Mouse (Mus musculus): ENCODE measurements around the gene Smg6.

Smg6 gene

GRCm38 (mm10) chr11:74925577-74926387, at the start of gene Smg6, which contains the start of gene Srr:
TSS of gene Smg6 (plus strand) at chr11:74925823.
TSS of gene Srr (minus strand) at chr11:74925948.
- peak; percentile 98 for DNase-seq

GRCm38 (mm10) chr11:74876801-74877200, 48.8 kb upstream of the Smg6 start:
- peak; percentile 89 to 91 for DNase-seq

DNA sequence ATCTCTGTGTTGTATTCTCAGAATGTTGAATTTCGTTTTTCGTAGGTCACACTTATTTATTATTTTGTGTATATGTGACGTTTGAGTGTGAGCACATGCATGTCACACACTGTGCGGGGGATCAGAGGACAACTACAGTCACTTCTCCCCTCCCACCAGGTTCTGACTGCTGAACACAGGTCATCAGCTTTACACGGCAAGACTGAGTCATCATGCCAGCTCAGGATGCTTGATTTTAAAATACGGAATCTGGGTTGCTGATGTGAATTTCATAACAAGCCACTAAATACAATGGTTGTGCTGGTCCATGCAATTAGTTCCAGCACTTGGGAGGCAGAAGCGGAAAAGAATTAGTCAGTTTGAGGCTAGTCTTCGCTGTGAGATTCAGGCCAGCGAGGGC, 44.6 kb upstream of the Smg6 start:
- DNase-seq = no peak

- DNase-seq = no peak
Observed at GRCm38 (mm10) chr11:74881979-74882378, 43.6 kb upstream of the Smg6 start.

- peak; percentile 97 to 98 for DNase-seq
Observed at GRCm38 (mm10) chr11:74883098-74883497, 42.5 kb upstream of the Smg6 start.

- no peak for DNase-seq
Observed at GRCm38 (mm10) chr11:74894619-74895018, 31.0 kb upstream of the Smg6 start.

DNA sequence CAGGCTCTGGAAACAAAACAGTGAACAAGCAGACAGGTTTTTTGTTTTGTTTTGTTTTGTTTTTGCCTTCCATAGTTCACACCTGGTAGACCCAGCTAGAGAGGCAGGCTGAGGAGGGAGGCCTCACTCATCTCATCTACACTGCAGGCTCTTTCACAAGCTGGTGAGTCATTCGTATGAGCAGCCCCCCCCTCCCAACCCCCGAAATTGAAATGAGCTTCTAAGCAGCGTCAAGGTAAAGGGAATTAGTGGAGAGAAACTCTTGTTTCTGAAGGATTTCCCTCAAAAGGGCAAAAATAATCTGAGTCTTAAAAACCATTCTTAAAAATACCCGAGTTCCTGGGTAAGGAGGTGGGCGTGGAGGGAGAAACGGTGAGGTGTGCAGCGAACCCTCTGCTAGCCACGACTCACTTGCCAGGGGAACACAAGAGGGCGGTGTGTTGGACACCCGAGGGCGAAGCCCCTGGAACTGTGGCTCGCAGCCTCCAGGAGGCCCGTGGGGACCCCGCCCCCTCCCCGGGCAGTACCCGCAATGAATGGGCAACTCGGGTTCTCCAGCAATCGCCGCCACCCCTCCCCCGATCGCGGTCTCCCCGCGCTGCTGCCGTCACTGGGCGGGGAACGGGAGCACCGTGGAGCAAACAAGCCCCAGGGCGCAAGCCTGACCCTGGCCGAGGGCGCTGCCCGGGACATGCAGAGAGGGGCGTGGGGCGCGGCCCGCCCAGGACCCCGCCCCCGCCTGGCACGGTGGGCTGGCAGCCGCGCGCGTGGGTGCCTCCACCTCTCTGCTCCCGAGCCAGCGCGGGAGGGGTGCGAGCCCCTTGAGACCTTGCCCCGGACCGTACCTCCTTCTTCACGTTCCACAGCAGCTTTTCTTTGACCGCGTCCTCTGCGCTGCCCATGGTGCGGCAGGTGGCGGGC, 29.4 kb upstream of the Smg6 start:
- peak; percentile 66 to 72 for DNase-seq

DNA sequence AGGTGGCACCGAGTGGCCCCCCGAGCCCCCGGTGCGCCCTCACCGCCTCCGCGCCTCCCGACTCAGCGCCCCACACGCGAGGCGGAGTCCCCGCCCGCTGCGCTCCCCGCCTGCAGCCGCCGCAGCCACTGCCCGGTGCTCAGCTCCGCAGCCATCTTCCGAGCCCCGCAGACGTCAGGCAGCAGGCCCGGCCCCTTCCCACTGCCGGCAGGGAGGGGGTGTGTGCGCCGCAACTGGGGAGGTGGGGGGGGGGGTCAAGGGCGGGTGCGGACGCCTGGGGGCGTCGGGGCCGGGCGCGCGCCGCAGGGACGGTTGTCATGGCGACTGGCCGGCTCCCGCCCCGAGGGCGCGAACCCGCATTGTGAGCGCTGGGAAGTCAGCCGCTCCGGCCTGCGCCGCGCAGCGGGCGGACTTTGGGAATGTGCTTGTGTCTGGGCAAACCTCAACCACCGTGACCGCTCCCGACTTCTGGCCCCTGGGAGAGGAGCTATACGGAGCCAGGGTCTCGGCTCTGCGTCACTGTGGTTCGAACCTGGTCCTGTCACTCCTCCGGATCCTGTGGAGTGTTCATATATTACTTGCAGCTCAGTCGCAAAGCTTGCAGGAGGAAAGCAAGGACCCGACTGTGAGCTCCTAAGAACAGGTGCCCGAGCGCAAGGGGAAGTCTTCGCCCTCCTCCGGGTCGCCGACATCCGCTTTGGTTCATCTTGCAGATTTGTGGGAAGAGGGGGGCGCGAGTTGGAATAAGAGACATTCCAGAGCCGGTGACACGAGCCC, 28.5 kb upstream of the Smg6 start, which contains the start of gene Sgsm2:
Gene Sgsm2, minus strand, starts transcription at position 160 of the 777 bp plus-strand sequence.
- peak; percentile 73 to 74 for DNase-seq

DNA sequence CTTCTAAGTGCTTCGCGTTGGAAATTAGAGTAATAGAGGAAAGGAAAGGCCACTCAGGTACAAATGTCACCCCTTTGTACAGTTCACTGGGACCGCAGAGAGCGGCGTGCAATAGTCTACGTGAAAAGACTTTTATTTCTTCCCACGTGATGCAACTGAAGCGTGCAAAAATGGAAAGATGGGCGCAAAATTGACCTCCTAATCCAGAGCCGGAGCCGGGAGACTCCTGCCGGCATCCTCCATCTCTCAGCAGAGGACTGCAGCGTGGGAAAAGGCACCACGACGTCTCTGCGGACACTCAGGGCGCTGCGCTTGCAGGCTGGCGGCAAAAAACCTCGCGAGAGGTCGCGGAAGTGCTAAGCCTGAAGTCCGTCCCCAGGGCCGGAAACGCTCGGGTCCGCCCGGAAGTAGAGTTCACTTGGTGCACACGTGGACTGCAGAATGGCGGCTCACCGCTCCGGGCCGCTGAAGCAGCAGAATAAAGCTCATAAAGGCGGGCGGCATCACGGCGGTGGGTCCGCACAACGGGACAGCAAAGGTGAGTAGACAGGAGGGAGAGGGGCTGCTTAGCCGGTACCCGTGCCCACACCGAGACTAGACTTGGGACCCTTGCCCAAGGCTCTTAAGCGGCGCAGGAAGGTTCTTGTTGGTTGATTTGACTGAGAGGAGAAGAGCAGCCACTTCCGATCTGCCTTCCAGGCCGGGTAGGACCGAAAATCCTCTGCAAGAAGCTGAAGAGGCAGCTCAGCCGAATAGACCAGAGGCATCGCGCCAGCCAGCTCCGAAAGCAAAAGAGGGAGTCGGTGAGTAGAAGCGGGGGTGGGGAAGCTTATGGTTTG, 27.7 kb upstream of the Smg6 start, which contains the start of gene Tsr1:
Gene Tsr1, plus strand, starts transcription at position 394 of the 839 bp plus-strand sequence.
- DNase-seq = peak; percentile 93 to 95

DNA sequence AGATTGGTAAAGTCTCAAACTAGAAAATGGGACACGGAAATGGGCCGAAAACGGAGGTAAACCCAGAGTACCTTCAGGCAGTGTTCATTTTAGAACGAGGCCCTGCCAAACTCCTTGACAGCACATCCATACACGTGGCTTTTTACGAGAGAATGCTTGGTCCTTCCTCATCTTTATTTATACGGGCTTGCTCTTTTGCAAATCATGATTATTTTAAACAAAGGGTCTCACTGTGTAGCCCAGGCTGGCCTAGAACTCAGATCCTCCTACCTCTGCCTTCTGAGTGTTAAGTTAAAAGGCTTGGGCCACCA, 27.2 kb upstream of the Smg6 start:
- no peak for DNase-seq

DNA sequence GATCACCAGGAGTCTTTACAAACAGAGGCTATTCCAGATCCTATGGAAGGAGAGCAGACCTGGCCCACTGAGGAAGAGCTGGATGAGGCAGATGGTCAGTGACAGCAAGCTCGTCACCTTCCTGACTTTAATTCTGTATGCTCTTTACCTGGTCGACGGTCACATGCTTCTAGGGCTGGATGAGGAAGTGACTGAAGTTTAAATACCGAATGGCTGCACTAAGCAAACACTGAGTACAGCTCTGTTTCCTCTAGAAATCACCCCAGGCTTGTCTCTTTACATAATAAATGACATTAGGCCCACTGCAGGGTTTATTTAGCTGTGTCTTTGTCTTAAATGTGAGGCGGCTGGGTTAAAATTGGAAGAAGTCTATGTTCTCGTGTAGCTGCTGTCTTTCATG, 24.1 kb upstream of the Smg6 start:
- no peak for DNase-seq

GRCm38 (mm10) chr11:74902416-74902815, 23.2 kb upstream of the Smg6 start:
- no peak for DNase-seq

- no peak for DNase-seq
Observed at GRCm38 (mm10) chr11:74907850-74908249, 17.8 kb upstream of the Smg6 start.

DNA sequence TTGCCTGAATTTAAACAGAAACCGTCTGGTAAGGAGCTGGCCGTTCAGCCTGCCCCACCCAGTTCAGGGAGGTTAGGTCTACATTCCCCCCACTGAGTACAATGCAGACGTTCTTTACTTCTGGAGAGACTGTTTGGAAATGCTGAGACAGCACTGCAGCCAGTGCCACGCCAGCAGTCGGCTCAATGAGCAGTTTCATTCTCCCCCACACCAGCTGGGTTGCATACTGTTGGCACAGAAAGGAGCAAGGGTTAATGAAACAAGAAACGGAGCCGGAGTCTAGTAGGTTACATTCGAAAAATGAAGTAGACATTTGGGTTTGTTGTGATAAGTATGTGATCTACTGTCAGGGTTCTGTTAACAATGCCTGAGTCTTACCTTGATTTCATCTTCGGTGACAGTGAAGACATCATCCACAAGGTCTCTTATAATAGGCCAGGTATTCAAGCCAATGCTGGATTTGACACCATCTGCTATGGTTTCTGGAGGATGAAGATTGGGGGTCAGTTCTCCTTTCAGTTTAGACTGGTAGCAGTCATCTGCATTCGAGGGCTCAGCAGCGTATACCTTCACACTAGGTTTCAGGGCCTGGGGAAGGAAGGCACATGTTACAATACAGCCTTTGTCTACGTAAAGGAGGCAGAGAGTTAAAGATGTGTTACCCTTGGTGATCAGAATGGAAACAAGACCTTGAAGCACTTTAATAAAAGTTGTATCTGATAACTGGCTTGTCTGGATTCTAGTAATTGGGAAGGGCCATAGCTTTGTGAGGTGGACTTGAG, 16.8 kb upstream of the Smg6 start:
- peak; percentile 61 to 64 for DNase-seq

DNA sequence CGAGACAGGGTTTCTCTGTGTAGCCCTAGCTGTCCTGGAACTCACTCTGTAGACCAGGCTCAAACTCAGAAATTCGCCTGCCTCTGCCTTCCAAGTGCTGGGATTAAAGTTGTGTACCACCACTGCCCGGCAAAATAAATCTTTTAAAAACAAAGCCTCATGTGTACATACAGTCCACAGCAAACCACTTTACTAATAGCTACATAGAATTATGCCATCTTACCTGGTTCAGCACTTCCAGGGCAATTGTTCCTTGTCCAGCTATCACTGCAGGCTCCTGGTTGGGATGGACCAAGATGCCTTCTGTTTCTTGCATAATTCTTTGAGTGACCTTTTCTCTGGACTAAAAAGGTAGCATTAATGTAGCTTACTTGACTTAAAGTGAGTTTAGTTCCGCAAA, 15.6 kb upstream of the Smg6 start:
- DNase-seq = no peak

- DNase-seq = no peak
Observed at GRCm38 (mm10) chr11:74912492-74912891, 13.1 kb upstream of the Smg6 start.

- no peak for DNase-seq
Observed at GRCm38 (mm10) chr11:74919249-74919648, 6.4 kb upstream of the Smg6 start.

DNA sequence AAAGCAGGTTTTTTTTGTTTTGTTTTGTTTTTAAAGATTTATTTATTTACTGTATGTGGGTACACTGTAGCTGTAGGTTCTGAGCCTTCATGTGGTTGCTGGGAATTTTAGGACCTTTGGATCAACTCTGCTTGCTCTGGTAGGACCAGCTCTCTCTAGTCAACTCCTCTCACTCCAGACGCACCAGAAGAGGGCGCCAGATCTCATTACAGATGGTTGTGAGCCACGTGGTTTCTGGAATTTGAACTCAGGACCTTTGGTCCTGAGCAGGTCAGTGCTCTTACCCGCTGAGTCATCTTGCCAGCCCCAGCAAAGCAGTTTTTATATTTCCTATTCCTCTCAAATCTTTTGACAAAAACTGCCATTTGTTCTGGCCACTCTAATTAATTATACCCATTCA, 1.5 kb upstream of the Smg6 start:
- DNase-seq = peak; percentile 48 to 49

- DNase-seq = peak; percentile 18 to 31
Observed at GRCm38 (mm10) chr11:74926388-74927005, 874 bp downstream of the Smg6 start.

GRCm38 (mm10) chr11:74927236-74927725, 1.7 kb downstream of the Smg6 start:
- no peak for DNase-seq
